Mouse (Mus musculus) heart, embryonic 14.5 days (tissue): ENCODE results near the gene Olfr243. TPM values are rescaled to one million over a fixed set of nuclear protein-coding genes. Genes with fewer than 3 reads are reported as not detected.
"Not testable (repeated sequence)": the region's sequence is repeated elsewhere in the genome, so short reads cannot be mapped to it uniquely, and the experiment has no call there.

ENCODE experiments used
- ATAC-seq: fragments of 200-750 bp; cut with Nextera tagmentation; 2 replicates; pipeline ENCODE4 v1.8.0; 2017; ENCODE audit warnings: low read depth, moderate TSS enrichment; ENCODE audit not compliant: insufficient number of reproducible peaks, insufficient read depth, low FRiP score
- H3K27ac ChIP-seq, 2 experiments: fragments of 200-500 bp in 1 of 2; fragments of 300-500 bp in 1 of 2; sonication (generic) in 1 of 2; replicated peaks in 1 of 2; 2 replicates each; pipeline ENCODE4 v1.5.1; 2012 to 2014; ENCODE audit warnings: low read depth in 2 of 2, low read length in 2 of 2, control low read depth in 1 of 2, mild to moderate bottlenecking in 1 of 2, mixed read lengths in 1 of 2; ENCODE audit not compliant: control insufficient read depth in 1 of 2, insufficient read depth in 1 of 2
- H3K27me3 ChIP-seq: fragments of 300-500 bp; sonication (generic); 2 replicates; pipeline ENCODE4 v1.6.1; 2014; ENCODE audit warnings: mild to moderate bottlenecking, low read length, control low read depth; ENCODE audit not compliant: control insufficient read depth, insufficient read depth
- H3K36me3 ChIP-seq: fragments of 300-500 bp; sonication (generic); 2 replicates; pipeline ENCODE4 v1.6.1; 2014; ENCODE audit warnings: mild to moderate bottlenecking, control low read depth, low read length, mixed read lengths; ENCODE audit not compliant: control insufficient read depth, insufficient read depth
- H3K4me1 ChIP-seq, 2 experiments: fragments of 200-500 bp in 1 of 2; fragments of 300-500 bp in 1 of 2; sonication (generic) in 1 of 2; 2 replicates each; pipeline ENCODE4 v1.6.1; 2012 to 2014; ENCODE audit warnings: low read length in 2 of 2, control low read depth in 1 of 2, mixed read lengths in 1 of 2; ENCODE audit not compliant: control insufficient read depth in 2 of 2, insufficient read depth in 2 of 2
- H3K4me2 ChIP-seq: fragments of 300-500 bp; sonication (generic); 2 replicates; pipeline ENCODE4 v1.6.1; 2014; ENCODE audit warnings: mild to moderate bottlenecking, low read length
- H3K4me3 ChIP-seq, 2 experiments: fragments of 200-500 bp in 1 of 2; fragments of 300-500 bp in 1 of 2; sonication (generic) in 1 of 2; 2 replicates each; pipeline ENCODE4 v1.5.1; 2012 to 2014; ENCODE audit warnings: low read length in 2 of 2, mild to moderate bottlenecking in 2 of 2, control low read depth in 1 of 2, low read depth in 1 of 2, moderate library complexity in 1 of 2; ENCODE audit not compliant: control insufficient read depth in 1 of 2, insufficient read depth in 1 of 2
- H3K9ac ChIP-seq: fragments of 300-500 bp; sonication (generic); 2 replicates; pipeline ENCODE4 v1.6.1; 2014; ENCODE audit warnings: mild to moderate bottlenecking, low read length
- H3K9me3 ChIP-seq: fragments of 300-500 bp; sonication (generic); 2 replicates; pipeline ENCODE4 v1.6.1; 2016; ENCODE audit warnings: low read length, control low read depth; ENCODE audit not compliant: control insufficient read depth
- WGBS: fragments of 180-500 bp; shearing (Covaris S2); extraction: QIAGEN DNeasy Blood & Tissue Kit; methylation state at CpG from one replicate; pipeline ENCODE4 v1.1.7; 2014; 5-methylcytosine and 5-hydroxymethylcytosine counted together
- polyA plus RNA-seq: library from polyadenylated mRNA; unstranded; fragments of >200 nt; fragmentation: Nextera tagmentation; extraction: Ambion mirVana; gene quantifications from 2 replicates; pipeline ENCODE4 v1.2.1, GENCODE M21; 2014

The Olfr243 gene
- polyA plus RNA-seq, result not detected in 2 replicates

GRCm38 (mm10) chr7:103714371-103714770 lies at the start of gene Olfr243:
TSS of gene Olfr243 (plus strand) at chr7:103714671.
- no peak within 1 kb of the TSS for H3K4me3 ChIP-seq
- no peak within 1 kb of the TSS for H3K9ac ChIP-seq
- H3K9me3 ChIP-seq, result no peaks in the 10 kb centered on the region
- ATAC-seq, result no peak
- no peaks in the 10 kb centered on the region for H3K36me3 ChIP-seq
- no peaks in the 10 kb centered on the region for H3K4me1 ChIP-seq
- H3K27me3 ChIP-seq, result no peaks in the 10 kb centered on the region
- no peak within 1 kb of the TSS for H3K27ac ChIP-seq
- no peak within 1 kb of the TSS for H3K4me2 ChIP-seq

- Histone ChIP-seq H3K4me1 (no peaks in the 10 kb centered on the region), H3K4me3 (no peak within 1 kb of the TSS), H3K4me2 (no peak within 1 kb of the TSS), H3K27ac (no peak within 1 kb of the TSS), H3K36me3 (no peaks in the 10 kb centered on the region), H3K9ac (no peak within 1 kb of the TSS), H3K27me3 (no peaks in the 10 kb centered on the region), H3K9me3 (no peaks in the 10 kb centered on the region)
- no peak for ATAC-seq
- 87% methylated on average over 2 of the region's 2 CpGs for WGBS
Measured at GRCm38 (mm10) chr7:103671091-103671490, 43.4 kb upstream of the Olfr243 start, which contains the start of gene Olfr624. TSS of gene Olfr624 (minus strand) at chr7:103671191.

- Histone ChIP-seq H3K9me3 (no peaks in the 10 kb centered on the region), H3K36me3 (no peaks in the 10 kb centered on the region), H3K4me1 (no peaks in the 10 kb centered on the region), H3K27ac (no peak within 1 kb of the TSS), H3K4me2 (no peak within 1 kb of the TSS), H3K27me3 (no peaks in the 10 kb centered on the region), H3K9ac (no peak within 1 kb of the TSS), H3K4me3 (no peak within 1 kb of the TSS)
- no peak for ATAC-seq
Measured at GRCm38 (mm10) chr7:103682420-103682819, 32.1 kb upstream of the Olfr243 start, which contains the start of gene Olfr625-ps1. TSS of gene Olfr625-ps1 (plus strand) at chr7:103682720.

GRCm38 (mm10) chr7:103699469-103699868 lies 15.0 kb upstream of the Olfr243 start:
- no peaks in the 10 kb centered on the region for H3K4me1 ChIP-seq
- ATAC-seq, result no peak
- H3K27me3 ChIP-seq, result no peaks in the 10 kb centered on the region
- H3K36me3 ChIP-seq, result no peaks in the 10 kb centered on the region
- H3K27ac ChIP-seq, result no peak overlapping the region
- no peak overlapping the region for H3K4me2 ChIP-seq
- no peak overlapping the region for H3K9ac ChIP-seq
- no peaks in the 10 kb centered on the region for H3K9me3 ChIP-seq
- H3K4me3 ChIP-seq, result no peak overlapping the region
- 89% methylated on average over 4 of the region's 4 CpGs for WGBS

GRCm38 (mm10) chr7:103712024-103712423 lies 2.4 kb upstream of the Olfr243 start:
- H3K36me3 ChIP-seq, result no peaks in the 10 kb centered on the region
- 15% methylated on average over 2 of the region's 2 CpGs for WGBS
- no peaks in the 10 kb centered on the region for H3K9me3 ChIP-seq
- H3K4me2 ChIP-seq, result no peak overlapping the region
- no peak overlapping the region for H3K4me3 ChIP-seq
- H3K27ac ChIP-seq, result no peak overlapping the region
- no peaks in the 10 kb centered on the region for H3K27me3 ChIP-seq
- no peak for ATAC-seq
- H3K9ac ChIP-seq, result no peak overlapping the region
- no peaks in the 10 kb centered on the region for H3K4me1 ChIP-seq

GRCm38 (mm10) chr7:103716398-103716797 lies 1.9 kb downstream of the Olfr243 start:
- WGBS, result 100% methylated on average over 1 of the region's 1 CpGs
- not testable (repeated sequence) for H3K27me3 ChIP-seq, H3K4me3 ChIP-seq, H3K9me3 ChIP-seq, ATAC-seq, H3K27ac ChIP-seq, H3K36me3 ChIP-seq, H3K9ac ChIP-seq, H3K4me1 ChIP-seq, H3K4me2 ChIP-seq

- Histone ChIP-seq H3K4me3 (no peak within 1 kb of the TSS), H3K4me1 (no peaks in the 10 kb centered on the region), H3K4me2 (no peak within 1 kb of the TSS), H3K36me3 (no peaks in the 10 kb centered on the region), H3K9me3 (no peaks in the 10 kb centered on the region), H3K9ac (no peak within 1 kb of the TSS), H3K27me3 (no peaks in the 10 kb centered on the region), H3K27ac (no peak within 1 kb of the TSS)
- 88% methylated on average over 1 of the region's 1 CpGs for WGBS
- no peak for ATAC-seq
Measured at GRCm38 (mm10) chr7:103730074-103730473, 15.6 kb downstream of the Olfr243 start, which contains the start of gene Olfr628. TSS of gene Olfr628 (plus strand) at chr7:103730374.

GRCm38 (mm10) chr7:103744843-103745242 lies 30.4 kb downstream of the Olfr243 start, which contains the start of gene Olfr629:
TSS of gene Olfr629 (minus strand) at chr7:103744943.
- no peaks in the 10 kb centered on the region for H3K36me3 ChIP-seq
- no peak for ATAC-seq
- H3K9ac ChIP-seq, result no peak within 1 kb of the TSS
- 73% methylated on average over 2 of the region's 2 CpGs for WGBS
- H3K27me3 ChIP-seq, result no peaks in the 10 kb centered on the region
- no peaks in the 10 kb centered on the region for H3K9me3 ChIP-seq
- H3K4me1 ChIP-seq, result no peaks in the 10 kb centered on the region
- no peak within 1 kb of the TSS for H3K4me3 ChIP-seq
- no peak within 1 kb of the TSS for H3K4me2 ChIP-seq
- H3K27ac ChIP-seq, result no peak within 1 kb of the TSS
